Mouse (Mus musculus) inflammation-experienced regulatory T-cells, adult 6 months (primary cell): Measurements from ENCODE around the gene Kcns3. TPM values are rescaled to one million over a fixed set of nuclear protein-coding genes. Genes with fewer than 3 reads are reported as not detected.
"Not testable (repeated sequence)": the region's sequence is repeated elsewhere in the genome, so short reads cannot be mapped to it uniquely, and the experiment has no call there.

Source experiments
- ATAC-seq: one replicate; pipeline ENCODE4 v1.8.0; 2017
- polyA plus RNA-seq, 3 experiments: library from polyadenylated mRNA; unstranded; fragments of 100-300 nt; shearing (Covaris generic); gene quantifications; one replicate each; pipeline ENCODE4 v1.2.1; 2017

The Kcns3 gene
- polyA plus RNA-seq, 3 experiments from 2014 or later, result not detected

GRCm38 (mm10) chr12:11066865-11067264, 84.0 kb downstream of the Kcns3 start:
- no peak for ATAC-seq

- ATAC-seq, result not testable (repeated sequence)
These were observed 98.2 kb downstream of the Kcns3 start for GRCm38 (mm10) chr12:11052676-11053075.

DNA sequence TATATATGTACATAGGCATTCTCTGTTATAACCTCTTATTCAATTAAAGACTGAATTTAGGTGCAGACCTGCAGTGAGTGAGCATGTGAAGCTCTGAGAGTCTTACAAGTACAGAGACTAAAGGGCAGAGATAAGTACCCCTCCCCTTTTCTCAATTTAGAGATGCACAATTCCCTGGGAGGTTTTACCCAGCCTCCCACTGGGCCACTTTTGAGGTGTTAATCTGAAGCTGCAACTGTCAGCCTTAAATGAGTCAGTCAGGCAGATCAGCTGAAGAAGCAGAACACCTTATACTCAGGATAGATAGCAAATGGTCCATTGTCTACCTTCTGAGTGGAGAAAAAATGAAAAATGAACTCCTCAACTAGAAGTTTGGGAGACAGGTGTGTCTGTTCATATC, 109.0 kb downstream of the Kcns3 start:
- no peak for ATAC-seq

Other genes starting within 250 kb of the Kcns3 start
- not detected for gene Msgn1, start 57.9 kb upstream of the Kcns3 start, polyA plus RNA-seq
- 10 to 100 TPM in 1 of 3 experiments, 1 to 10 TPM in 2; 1.4 to 10.4 (median 1.7) TPM for gene Gen1, start 114.7 kb upstream of the Kcns3 start, polyA plus RNA-seq
- 100 to 1,000 TPM; 102 to 185 (median 183) TPM for gene Smc6, start 114.8 kb upstream of the Kcns3 start, polyA plus RNA-seq